Mouse (Mus musculus) intestine, embryonic 14.5 days (tissue): ENCODE data around the gene Shisal1. TPM values are rescaled to one million over a fixed set of nuclear protein-coding genes. Genes with fewer than 3 reads are reported as not detected.

Experiments
- ATAC-seq: fragments of 200-750 bp; cut with Nextera tagmentation; replicated peaks from 2 replicates; pipeline ENCODE4 v1.8.0; 2017; ENCODE audit warnings: low read depth, moderate number of reproducible peaks, moderate TSS enrichment, moderate library complexity; ENCODE audit not compliant: low FRiP score, low TSS enrichment
- DNase-seq: peaks from one replicate; pipeline ENCODE4 v3.0.0-alpha.2; 2018; ENCODE audit warnings: low spot score
- H3K27ac ChIP-seq: fragments of 300-500 bp; sonication (generic); 2 replicates; pipeline ENCODE4 v1.5.1; 2014; ENCODE audit warnings: low read depth, mild to moderate bottlenecking, control low read depth
- H3K27me3 ChIP-seq: fragments of 300-500 bp; sonication (generic); replicated peaks from 2 replicates; pipeline ENCODE4 v1.6.1; 2014; ENCODE audit warnings: low read length, control low read depth; ENCODE audit not compliant: control insufficient read depth, insufficient read depth
- H3K36me3 ChIP-seq: fragments of 300-500 bp; sonication (generic); 2 replicates; pipeline ENCODE4 v1.6.1; 2014; ENCODE audit warnings: low read length, control low read depth; ENCODE audit not compliant: control insufficient read depth, insufficient read depth
- H3K4me1 ChIP-seq: fragments of 300-500 bp; sonication (generic); replicated peaks from 2 replicates; pipeline ENCODE4 v1.6.1; 2014; ENCODE audit warnings: low read length, control low read depth, mixed read lengths; ENCODE audit not compliant: control insufficient read depth, insufficient read depth
- H3K4me2 ChIP-seq: fragments of 300-500 bp; sonication (generic); 2 replicates; pipeline ENCODE4 v1.6.1; 2014; ENCODE audit warnings: low read length
- H3K4me3 ChIP-seq: fragments of 300-500 bp; sonication (generic); 2 replicates; pipeline ENCODE4 v1.5.1; 2014; ENCODE audit warnings: low read depth, low read length, control low read depth, mixed read lengths
- H3K9ac ChIP-seq: fragments of 300-500 bp; sonication (generic); 2 replicates; pipeline ENCODE4 v1.6.1; 2014; ENCODE audit warnings: mild to moderate bottlenecking, low read length
- H3K9me3 ChIP-seq: fragments of 300-500 bp; sonication (generic); 2 replicates; pipeline ENCODE4 v1.6.1; 2016; ENCODE audit warnings: low read length, control low read depth; ENCODE audit not compliant: control insufficient read depth
- WGBS: fragments of 180-500 bp; shearing (Covaris S2); extraction: QIAGEN DNeasy Blood & Tissue Kit; methylation state at CpG from one replicate; pipeline ENCODE4 v1.1.7; 2014; 5-methylcytosine and 5-hydroxymethylcytosine counted together
- polyA plus RNA-seq: library from polyadenylated mRNA; unstranded; fragments of >200 nt; fragmentation: Nextera tagmentation; extraction: Ambion mirVana; gene quantifications from 2 replicates; pipeline ENCODE4 v1.2.1, GENCODE M21; 2014

Shisal1 gene
- polyA plus RNA-seq, 1 experiment from 2014 or later, result 2.6 TPM

DNA sequence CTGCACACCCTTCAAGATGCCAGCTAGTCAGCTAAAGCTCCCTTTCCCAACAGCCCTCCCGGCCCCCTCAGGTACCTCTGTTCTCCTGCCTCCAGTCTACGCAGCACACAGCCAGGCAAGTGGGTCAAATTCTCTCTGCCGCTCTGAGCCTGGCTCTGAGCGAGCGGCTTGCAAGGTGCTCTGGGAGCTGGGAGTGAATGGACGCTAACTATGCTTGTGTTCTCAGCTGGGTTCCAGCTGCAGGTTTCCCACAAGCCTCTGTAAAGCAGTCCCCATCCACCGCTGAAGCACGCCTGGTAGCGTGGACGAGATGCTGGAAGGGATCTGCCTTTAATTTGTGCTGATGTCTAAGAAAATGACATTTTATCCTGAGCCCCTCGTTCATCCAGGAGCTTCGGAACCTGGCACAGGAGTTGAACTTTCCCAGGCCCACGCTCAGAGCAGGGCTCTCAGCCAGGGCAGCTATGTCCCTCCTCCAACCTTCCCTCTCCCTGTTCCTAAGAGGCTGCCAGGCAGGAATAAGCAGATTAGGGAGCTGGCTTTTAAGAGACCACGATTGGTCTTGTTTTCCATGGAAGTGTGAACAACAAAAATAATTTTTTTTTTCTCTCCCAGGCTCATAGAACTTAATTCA lies 5.1 kb downstream of the Shisal1 start:
- Histone ChIP-seq H3K27ac (no peak overlapping the region), H3K4me2 (no peak overlapping the region), H3K9ac (no peak overlapping the region), H3K27me3 (peaks cover 27% of the 10 kb centered on the region), H3K4me1 (peaks cover 9% of the 10 kb centered on the region; the same call in 1 of the 2 replicates), H3K36me3 (no peaks in the 10 kb centered on the region), H3K9me3 (no peaks in the 10 kb centered on the region), H3K4me3 (no peak overlapping the region)
- no peak for ATAC-seq
- WGBS, result 45% methylated on average over 14 of the region's 14 CpGs
- DNase-seq, result no peak

DNA sequence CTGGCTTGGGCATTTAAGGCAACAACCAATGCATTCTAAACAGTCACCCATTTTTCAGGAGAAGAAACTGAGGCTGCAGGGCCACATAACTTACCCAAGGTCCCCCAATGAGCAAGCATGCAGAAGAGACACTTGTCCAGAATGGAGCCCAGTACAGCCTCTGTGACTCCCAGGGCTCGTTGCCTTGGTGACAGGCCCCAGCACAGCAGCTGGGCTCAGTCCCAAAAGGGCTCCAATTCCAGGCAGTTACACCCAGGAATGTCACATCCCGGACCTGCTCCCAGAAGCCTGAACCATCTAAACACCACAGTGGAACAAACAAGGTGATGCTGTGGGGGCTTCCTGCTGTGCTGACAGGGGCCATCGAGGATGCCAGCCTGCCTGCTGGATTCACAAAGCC lies 6.1 kb downstream of the Shisal1 start:
- no peak overlapping the region for H3K4me3 ChIP-seq
- H3K27me3 ChIP-seq, result peaks cover 22% of the 10 kb centered on the region
- DNase-seq (no peak), ATAC-seq (no peak)
- H3K36me3 ChIP-seq, result no peaks in the 10 kb centered on the region
- no peak overlapping the region for H3K4me2 ChIP-seq
- peaks cover 7% of the 10 kb centered on the region; the same call in 1 of the 2 replicates for H3K4me1 ChIP-seq
- no peak overlapping the region for H3K9ac ChIP-seq
- 44% methylated on average over 3 of the region's 3 CpGs for WGBS
- H3K9me3 ChIP-seq, result no peaks in the 10 kb centered on the region
- H3K27ac ChIP-seq, result no peak overlapping the region

DNA sequence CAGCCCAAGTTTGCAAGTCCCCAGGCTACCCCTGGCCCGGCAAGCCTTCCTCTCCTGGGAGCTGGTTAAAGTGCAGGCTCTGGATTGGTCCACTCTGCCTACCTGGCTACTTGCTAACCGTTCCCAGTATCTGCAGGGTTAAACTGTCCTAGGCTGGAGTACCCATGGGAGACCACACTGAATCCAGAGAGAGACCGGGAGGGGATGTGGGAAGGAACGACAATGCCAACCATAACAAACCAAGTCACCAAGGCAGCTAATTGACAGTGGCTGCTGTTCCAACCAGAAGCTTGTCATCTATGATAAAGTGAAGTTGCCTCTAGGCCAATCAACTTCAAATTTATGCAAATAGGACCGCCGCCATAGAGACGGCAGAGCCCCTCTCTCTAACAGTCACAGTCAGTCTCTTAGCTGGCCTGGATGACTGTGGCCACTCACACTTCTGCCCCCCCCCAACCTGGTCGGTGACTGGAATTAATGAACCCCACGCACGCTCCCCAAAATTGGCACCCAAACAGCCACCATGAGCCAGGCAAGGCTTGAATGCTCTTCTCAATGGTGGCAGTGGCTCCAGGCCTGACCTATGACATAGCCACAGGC lies 13.2 kb downstream of the Shisal1 start:
- H3K9ac ChIP-seq, result no peak overlapping the region
- DNase-seq (no peak), ATAC-seq (no peak)

DNA sequence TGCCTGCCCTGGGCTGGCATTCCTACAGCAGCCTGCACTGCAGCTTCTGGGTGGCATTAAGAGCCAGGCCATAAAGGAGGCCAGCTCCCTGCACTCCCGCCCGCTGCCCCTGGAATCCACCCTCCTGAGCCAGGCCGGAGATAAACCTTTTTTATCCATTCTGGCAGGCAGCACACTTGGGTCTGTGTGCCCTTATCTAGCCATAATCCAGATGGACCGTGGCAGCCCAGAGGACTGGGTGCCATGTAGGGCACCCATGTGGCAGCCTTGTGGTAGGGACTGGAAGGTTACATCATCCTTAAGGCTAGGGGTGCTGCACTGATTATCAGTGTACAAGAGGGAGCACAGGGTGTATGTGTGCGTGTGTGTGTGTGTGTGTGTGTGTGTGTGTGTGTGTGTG lies 16.4 kb downstream of the Shisal1 start:
- Histone ChIP-seq H3K4me2 (no peak overlapping the region), H3K36me3 (no peaks in the 10 kb centered on the region), H3K27me3 (no peaks in the 10 kb centered on the region), H3K4me1 (no peaks in the 10 kb centered on the region), H3K9me3 (no peaks in the 10 kb centered on the region), H3K9ac (no peak overlapping the region), H3K27ac (no peak overlapping the region), H3K4me3 (no peak overlapping the region)
- 80% methylated on average over 5 of the region's 5 CpGs for WGBS
- no peak for DNase-seq
- ATAC-seq, result no peak

More for the DNA sequence above, 13.2 kb downstream of the Shisal1 start:
- Histone ChIP-seq H3K27ac (no peak overlapping the region), H3K36me3 (no peaks in the 10 kb centered on the region), H3K4me1 (no peaks in the 10 kb centered on the region), H3K27me3 (no peaks in the 10 kb centered on the region), H3K4me2 (no peak overlapping the region), H3K4me3 (no peak overlapping the region), H3K9me3 (no peaks in the 10 kb centered on the region)
- WGBS, result 82% methylated on average over 10 of the region's 10 CpGs

DNA sequence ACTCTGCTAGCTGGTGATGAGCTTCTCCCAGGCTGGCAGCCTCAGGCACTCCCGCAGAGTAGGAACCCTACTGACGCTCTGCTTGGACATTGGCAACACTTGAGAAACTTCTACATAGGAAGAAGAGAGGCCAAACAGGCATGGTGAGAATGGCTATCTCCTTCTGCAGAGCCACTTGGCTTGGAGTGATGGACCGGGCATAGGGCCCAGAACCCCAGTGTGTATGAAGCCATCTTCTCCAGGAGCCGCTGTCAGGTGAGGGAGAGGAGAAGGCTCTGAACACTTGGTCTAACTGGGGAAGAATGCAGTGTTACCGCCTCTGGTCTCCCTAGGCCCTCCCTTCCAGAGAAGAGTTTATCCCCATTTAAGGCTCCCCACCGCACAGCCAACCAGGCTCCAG lies 19.3 kb downstream of the Shisal1 start:
- ATAC-seq, result no peak
- H3K4me3 ChIP-seq, result no peak overlapping the region
- 89% methylated on average over 6 of the region's 6 CpGs for whole genome bisulfite sequencing

DNA sequence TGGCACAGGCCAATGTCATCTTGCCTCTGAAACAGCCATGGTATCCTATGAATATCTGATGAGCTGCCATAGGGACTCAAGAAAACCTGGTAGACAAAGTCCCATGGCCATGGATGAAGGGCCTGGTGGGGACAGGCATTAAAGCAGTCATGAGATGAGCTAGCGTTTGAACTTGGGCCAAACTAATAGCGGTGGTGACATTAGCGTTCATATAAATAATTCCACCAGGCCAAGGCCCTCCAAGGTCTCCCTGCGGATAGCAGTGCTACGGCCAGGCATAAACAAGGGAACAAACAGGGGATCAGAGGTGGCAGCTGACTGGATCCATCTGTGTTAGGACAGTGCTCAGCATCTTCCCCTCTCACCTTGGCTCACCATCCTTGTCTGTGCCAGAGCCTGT lies 21.2 kb downstream of the Shisal1 start:
- H3K9me3 ChIP-seq, result no peaks in the 10 kb centered on the region
- H3K9ac ChIP-seq, result no peak overlapping the region
- H3K27me3 ChIP-seq, result no peaks in the 10 kb centered on the region
- no peak for ATAC-seq
- no peak overlapping the region for H3K4me3 ChIP-seq
- 0 out of 2 replicates have a peak, but pooled peaks cover 3% of the 10 kb centered on the region for H3K4me1 ChIP-seq
- H3K4me2 ChIP-seq, result no peak overlapping the region
- no peak overlapping the region for H3K27ac ChIP-seq
- no peak for DNase-seq
- H3K36me3 ChIP-seq, result no peaks in the 10 kb centered on the region
- WGBS, result 75% methylated on average over 5 of the region's 5 CpGs

More for the DNA sequence above, 19.3 kb downstream of the Shisal1 start:
- DNase-seq, result no peak
- H3K27ac ChIP-seq, result no peak overlapping the region
- H3K4me1 ChIP-seq, result no peaks in the 10 kb centered on the region
- no peaks in the 10 kb centered on the region for H3K9me3 ChIP-seq
- no peak overlapping the region for H3K4me2 ChIP-seq
- no peaks in the 10 kb centered on the region for H3K27me3 ChIP-seq
- no peak overlapping the region for H3K9ac ChIP-seq
- H3K36me3 ChIP-seq, result no peaks in the 10 kb centered on the region

DNA sequence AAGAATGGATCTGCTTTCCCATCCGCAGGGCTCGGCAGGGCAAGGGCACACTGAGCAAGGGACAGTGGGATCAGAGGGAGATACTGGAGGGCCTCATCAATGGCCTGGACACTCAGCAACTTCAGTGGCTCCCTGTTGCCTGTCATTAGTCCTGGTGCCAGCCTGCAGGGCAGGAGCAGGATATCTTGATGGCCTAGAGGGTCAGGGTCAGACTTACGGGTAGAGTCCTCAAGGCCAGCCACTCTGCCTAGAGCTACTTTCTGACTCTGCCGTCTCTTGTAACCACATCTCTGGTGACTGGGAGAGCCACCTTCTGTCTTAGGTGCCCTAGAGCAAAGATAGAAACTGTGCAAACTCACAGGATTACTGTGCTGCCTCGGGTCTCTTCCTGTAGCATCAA lies 23.1 kb downstream of the Shisal1 start:
- H3K4me1 ChIP-seq, result 0 out of 2 replicates have a peak, but pooled peaks cover 3% of the 10 kb centered on the region
- no peak overlapping the region for H3K4me2 ChIP-seq
- no peak overlapping the region for H3K4me3 ChIP-seq
- DNase-seq (no peak), ATAC-seq (no peak)
- H3K27ac ChIP-seq, result no peak overlapping the region
- no peaks in the 10 kb centered on the region for H3K9me3 ChIP-seq
- no peaks in the 10 kb centered on the region for H3K36me3 ChIP-seq
- no peaks in the 10 kb centered on the region for H3K27me3 ChIP-seq
- 77% methylated on average over 5 of the region's 5 CpGs for WGBS
- no peak overlapping the region for H3K9ac ChIP-seq

DNA sequence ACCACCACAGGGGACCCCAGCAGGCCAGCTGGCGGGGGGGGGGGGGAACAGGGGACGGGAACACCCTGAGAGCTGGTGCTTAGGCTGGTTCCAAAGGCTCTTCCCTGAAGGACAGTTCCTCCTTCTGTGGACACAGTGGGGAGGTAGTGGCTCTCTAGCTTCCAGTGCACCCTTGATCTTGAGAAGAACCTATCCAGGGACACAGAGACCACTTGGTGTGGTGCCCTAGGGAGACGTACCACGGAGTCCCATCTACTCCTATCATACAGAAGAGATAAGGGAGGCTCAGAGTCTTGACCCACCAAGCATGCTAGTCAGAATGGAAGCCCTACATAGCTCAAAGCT lies 28.7 kb downstream of the Shisal1 start:
- DNase-seq (no peak), ATAC-seq (no peak)
- 45% methylated on average over 4 of the region's 4 CpGs for WGBS

More for the DNA sequence above, 28.7 kb downstream of the Shisal1 start:
- Histone ChIP-seq H3K4me1 (0 out of 2 replicates have a peak, but pooled peaks cover 3% of the 10 kb centered on the region), H3K9ac (no peak overlapping the region), H3K4me3 (no peak overlapping the region), H3K36me3 (no peaks in the 10 kb centered on the region), H3K9me3 (no peaks in the 10 kb centered on the region), H3K4me2 (no peak overlapping the region), H3K27ac (no peak overlapping the region), H3K27me3 (no peaks in the 10 kb centered on the region)
